Mouse (Mus musculus) gastrocnemius, adult 8-10 months (tissue): ENCODE results near the gene 1520401A03Rik. TPM values are rescaled to one million over a fixed set of nuclear protein-coding genes. Genes with fewer than 3 reads are reported as not detected.
A peak's percentile ranks its signal among the peaks of the same experiment; 100 is the strongest.
"Not testable (repeated sequence)": the region's sequence is repeated elsewhere in the genome, so short reads cannot be mapped to it uniquely, and the experiment has no call there.

Experiments used
- DNase-seq, 2 experiments: peaks; one replicate each; pipeline ENCODE4 v3.0.0; 2022; ENCODE audit warnings: low spot score in 2 of 2
- total RNA-seq, 4 experiments: library from RNA; stranded (reverse); gene quantifications; 2 replicates each; pipeline ENCODE4 v1.2.4; 2022

Gene 1520401A03Rik
- not detected for total RNA-seq

DNA sequence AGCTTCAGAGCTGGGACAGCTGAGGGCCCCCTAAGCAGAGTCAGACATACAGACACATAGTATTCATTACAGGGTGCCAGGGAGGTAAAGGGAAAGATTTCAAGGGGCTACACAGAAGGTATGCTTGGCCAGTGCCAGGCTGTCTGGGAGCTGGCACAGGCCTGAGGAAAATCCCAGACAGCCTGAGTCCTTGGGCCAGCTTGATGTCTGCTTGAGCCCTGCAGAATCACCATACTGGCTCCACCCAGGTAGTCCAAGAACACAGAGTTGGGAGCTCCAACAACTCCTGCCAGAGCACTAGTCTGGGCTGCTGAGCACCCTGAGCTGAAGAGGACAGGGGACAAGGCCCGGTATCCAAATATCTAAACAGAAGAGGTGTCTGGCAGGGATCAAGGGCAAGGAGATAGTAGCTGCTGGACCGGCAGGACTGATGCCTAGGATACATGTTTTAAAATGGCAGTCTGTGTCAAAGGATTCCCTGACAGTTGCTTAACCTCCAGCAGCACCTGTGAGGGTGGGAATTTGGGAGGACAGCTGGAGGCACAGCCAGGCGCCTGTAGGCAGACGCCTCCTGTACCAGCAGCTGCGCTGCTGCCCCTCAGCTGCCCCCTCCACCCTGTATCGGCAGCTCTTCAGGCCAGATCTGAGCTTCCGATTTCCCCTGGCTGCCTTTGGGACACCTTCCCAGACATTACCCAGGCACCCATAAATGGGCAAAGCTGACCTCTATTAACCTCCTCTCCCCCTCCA lies at the start of gene 1520401A03Rik:
TSS of gene 1520401A03Rik (minus strand) at position 408 of the 750 bp plus-strand sequence.
- no peak for DNase-seq

DNA sequence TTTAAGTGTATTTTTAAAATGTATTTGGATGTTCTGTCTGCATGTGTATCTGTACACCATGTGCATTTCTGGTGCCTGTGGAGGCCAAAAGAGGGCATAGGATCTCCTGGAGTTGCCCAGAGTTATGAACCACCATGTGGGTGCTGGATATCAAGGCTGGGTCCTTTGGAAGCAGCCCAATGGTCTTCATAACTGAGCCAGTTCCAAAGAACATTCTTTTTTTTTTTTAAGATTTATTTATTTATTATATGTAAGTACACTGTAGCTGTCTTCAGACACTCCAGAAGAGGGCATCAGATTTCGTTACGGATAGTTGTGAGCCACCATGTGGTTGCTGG lies 49.6 kb upstream of the 1520401A03Rik start:
- not testable (repeated sequence) for DNase-seq

DNA sequence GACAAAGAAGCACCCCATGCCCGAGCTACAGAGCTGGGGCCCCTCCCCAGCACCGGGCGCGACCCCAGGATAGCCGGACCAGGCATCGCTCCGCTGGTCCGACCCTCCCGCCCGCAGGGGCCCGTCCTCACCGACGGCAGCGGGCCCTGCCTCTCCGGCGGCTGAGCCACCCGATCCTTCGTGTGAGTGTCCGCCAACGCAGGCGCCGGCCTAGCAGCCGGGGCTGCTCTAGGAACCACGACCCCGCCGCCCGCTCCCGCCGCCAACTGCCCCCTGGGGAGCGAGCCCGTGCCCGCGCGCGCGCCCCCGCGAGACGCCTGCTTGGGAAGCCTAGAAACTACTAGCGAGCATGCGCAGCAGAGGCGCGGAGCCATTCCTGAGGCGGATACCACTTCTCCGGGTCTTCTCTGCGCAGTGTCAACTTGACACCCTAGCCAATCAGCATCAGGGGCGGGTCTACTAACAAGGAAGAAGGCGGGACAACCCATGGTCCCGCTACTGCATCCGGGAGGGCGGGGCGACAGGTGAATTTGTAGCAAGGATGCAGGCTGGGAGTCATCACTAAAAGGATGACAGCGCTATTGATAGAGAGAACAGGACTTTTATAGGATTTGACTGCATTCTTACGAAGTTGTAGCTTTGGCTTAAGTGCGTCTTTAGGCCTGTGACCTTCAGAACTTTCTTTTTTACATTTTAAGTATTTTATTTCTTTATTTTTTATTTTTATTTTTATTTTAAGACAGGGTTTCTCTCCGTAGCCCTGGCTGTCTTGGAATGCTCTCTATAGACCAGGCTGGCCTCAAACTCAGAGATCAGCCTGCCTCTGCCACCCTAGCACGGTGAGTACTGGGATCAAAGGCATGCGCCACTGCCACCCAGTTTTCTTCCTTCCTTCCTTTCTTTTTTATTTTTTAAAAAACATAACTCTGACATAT lies 49.0 kb upstream of the 1520401A03Rik start, which contains the start of gene Flywch1:
TSS of gene Flywch1 (minus strand) at position 319 of the 935 bp plus-strand sequence.
- DNase-seq: peak; percentile 95 to 98

DNA sequence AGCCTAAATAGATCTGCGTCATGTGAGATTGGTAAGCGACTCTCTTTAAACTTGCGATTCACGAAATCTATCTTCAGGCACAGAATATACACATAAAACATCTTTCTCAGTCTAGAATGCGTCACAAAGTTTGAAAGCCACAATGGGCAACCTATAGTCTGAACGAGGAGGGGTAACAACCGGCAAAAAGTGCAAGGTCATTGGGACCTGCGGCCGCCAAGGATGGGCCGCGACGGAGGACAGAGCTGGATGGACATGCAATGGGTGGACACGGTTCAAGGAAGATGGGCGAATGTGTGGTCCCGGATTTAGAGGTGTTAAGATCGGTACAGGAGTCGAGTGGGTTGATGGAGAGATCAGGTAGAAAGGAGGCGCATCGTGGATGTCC lies 48.3 kb upstream of the 1520401A03Rik start:
- no peak for DNase-seq

DNA sequence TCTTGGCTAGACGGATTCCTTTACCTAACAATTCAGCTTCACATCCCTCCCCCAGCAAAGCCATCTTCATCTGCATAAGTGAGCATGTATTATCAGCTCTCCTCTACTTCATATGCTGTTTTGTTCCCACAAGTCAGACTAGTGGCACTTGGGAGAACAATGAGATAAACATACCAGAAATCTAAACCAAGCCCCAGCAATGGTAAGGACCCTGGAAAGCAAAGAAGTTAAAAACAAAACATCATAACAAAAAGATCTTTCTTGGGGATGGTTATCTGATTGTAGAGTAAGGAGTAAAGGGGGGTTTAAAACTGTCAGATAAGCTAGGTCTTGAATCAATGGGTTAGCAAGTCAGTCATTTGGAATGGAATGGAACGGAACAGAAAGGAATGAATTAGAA lies 47.9 kb upstream of the 1520401A03Rik start:
- no peak for DNase-seq

DNA sequence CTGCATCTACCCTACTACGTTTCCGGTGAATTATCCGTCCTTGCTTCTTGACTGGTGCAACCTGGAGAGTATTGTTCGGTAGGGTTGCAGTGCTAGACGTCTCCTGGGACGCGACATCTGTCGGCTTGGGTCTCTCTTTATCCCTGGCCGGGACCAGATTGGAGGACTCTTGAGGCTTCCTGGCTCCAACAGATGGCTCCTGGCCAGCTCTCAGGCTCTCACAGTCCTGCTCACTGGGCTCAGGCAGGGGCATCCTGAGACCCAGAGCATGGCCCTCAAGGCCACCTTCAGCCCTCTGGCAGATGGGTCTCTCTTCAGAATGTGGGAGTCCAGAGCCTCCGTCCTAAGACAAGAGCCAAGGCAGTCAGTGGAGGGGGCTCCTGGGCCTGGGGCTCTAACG lies 40.4 kb upstream of the 1520401A03Rik start:
- DNase-seq: no peak

DNA sequence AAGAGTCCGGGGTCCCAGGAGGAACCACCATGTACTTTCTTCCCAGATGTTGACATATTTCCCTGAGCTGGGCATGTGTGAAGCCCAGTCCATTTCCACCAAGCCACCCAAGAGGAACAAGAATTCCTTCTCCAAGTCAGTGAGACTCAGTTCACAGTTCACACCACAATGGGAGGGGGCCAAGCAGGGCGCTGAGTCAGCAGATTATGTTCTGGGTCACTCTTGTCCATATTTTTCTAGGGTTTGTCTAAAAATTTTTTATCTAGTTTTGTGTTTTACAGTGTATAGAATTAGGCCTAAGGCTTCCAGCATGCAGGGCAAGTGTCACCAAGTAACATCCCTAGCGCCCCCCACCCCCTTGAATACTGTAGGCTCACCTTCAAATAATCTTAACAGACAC lies 38.6 kb upstream of the 1520401A03Rik start:
- no peak for DNase-seq

DNA sequence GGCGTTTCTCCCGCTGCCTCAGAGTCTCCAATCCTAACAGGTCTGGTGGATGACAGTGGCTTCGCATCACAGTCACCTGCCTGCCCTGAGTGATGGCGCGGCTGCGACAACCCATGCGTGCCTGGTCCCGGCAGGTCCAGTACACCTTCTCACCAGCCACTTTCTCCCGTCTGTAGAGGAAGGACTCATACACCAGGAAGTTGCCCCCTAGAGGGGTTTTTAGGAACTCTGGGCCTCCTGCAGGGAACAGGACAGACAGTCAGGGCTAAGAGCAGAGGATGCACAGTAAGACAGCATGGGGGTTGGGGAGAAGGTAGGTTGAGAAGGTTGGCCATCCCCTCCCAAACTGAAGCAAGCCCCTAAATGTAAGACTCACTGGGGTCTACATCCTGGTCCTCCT lies 37.6 kb upstream of the 1520401A03Rik start:
- no peak for DNase-seq

DNA sequence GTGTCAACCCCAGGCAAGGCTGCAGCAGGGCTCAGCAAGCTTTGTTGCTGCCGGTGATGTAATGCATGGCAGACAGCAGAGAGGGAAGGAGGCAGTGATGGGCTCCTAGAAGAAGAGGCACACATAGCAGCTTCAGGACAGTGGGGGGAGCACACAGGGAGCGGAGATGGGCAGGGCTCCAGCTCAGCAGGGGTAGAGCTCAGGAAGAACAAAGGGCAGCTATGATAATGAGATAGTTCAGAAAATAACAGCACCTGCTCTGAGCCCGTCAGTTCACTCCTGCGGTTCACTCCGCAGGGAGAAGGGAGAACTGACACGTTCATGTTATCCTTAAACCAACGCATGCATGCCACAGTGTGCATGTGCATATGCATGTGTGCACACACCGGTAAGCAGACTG lies 36.2 kb upstream of the 1520401A03Rik start:
- DNase-seq: no peak

DNA sequence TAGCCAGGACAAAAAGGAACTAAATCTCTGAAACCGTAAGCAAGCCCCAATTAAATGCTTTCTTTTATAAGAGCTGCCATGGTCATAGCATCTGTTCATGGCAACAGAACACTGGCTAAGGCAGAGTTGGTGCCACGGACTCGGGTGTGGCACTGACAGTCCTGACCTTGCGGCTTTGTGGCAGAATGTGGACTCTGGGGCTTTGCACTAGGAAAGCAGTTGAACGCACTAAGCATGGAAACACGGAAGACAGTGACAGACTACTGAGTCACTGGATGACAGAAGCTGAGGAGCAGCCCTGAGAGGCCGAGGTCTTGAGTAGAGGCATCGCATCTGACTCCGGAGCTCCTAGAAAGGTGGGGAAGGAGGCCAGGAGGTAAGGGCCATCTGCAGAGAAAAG lies 35.0 kb upstream of the 1520401A03Rik start:
- no peak for DNase-seq

DNA sequence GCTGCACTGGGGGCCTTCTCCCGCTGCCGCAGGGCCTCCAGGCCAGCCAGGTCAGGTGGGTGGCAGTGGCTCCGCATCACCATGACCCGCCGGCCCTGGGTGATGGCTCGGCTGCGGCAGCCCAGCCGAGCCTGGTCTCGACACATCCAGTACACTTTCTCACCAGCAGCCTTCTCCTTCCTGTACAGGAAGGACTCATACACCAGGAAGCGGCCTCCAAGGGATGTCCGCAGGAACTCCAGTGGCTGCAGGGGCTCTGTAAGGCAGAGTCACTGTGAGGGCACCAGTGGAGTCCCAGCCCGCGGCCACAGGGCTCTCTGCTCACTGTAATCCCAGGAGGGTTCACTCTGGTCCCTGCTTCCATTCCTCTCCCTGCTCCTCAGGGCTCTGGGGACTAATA lies 33.1 kb upstream of the 1520401A03Rik start:
- no peak for DNase-seq

DNA sequence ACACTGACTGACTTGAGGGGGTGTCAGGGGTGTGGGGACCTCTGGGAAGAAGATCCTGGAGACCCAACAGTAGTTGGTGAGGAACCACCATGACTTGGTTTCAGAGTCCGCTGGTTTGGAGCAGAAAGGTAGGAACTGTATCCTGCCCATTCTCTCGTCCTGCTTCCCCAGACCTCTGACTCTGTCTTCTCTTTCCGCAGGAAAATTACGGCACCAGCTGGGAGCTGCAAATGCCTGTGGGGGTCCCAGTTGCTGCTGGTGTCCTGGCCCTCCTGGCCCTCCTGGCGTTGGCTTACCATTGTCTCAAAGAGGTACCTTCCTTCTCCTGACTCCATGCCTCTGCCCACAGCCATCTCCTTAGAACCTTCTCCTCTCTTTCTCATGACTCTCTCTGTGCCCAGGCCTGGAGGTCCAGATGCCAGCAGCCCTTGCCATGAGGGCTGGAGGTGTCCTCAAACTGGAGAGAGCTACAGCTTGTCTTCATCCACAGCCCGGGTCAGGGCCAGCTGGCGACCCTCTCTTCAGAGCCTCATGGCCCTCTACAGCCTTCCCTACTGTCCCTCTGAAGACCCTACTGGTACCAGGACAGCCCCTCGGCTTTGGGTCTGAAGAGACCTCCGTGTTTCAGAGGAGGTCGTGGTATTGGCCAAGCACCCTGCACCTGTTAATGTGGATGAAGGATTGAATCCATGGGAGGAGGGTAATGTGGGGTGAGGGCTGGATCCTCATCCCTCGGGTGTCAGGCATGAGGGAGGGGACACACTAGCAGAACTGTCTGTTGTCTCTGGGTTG lies 27.0 kb upstream of the 1520401A03Rik start:
- no peak for DNase-seq

DNA sequence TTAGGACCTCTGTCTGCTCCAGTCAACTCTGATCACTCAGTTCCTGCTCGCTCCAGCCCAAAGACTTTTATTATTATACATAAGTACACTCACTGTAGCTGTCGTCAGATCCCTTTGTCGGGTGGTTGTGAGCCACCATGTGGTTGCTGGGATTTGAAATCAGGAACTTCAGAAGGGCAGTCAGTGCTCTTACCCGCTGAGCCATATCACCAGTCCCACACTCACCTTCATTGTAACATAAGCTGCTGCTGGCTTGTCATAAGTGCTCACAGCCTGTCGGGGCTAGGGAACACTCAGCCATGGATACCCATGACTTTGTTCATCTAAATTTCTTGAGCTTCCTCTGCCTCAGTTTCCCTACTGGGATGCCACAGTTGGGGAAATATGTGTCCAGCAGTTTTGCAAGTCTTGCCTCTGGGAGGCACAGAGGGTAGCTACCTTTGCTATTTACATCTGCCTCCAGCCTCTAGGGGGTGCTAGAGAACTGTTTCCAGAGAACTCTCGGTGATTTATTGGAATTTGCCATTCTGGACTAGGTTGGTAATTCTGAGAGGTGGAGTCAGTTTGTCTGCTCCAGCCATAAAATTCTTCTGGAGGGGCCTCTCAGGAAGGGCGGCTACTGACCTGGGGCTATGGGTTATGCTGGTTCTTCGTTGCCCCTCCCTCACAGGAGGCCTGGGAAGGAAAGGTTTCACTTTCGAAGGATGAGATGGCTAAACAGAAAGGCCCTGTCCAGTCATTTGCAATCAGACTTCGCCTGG lies 26.2 kb upstream of the 1520401A03Rik start:
- DNase-seq: peak in 1 of 2 experiments; percentile 64

DNA sequence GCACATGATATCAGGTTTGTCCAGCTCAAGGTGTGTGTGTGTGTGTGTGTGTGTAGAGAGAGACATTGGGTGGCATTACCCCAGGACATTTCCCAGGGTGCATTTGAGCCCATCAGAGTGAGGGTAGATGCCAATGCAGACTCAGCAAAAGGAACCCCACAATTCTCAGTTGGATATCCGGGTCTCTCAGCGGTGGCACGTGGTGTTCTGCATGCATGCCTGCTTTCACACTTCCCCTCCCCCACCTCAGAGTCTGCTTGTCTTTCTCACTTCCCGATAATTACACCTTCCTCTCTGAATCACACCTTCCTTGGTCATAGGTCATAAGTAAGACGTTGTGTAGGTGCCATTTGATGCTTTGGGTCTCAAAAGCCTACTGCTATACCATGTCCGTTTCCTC lies 25.4 kb upstream of the 1520401A03Rik start:
- DNase-seq: no peak

DNA sequence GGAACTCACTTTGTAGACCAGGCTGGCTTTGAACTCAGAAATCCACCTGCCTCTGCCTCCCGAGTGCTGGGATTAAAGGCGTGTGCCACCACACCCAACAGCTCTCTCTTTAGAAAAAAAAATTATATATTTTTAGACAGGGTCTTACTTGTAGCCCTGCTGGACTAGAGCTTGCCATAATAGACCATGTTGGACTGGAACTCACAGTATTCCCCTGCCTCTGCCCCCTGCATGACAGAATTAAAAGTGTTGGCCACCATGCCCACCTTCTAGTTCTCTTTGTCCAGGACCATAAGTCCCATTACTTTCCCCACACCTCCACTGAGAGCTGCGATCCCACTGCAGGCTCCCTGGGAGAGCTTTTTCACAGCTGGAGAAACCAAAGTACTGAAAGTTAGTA lies 24.9 kb upstream of the 1520401A03Rik start:
- no peak for DNase-seq

DNA sequence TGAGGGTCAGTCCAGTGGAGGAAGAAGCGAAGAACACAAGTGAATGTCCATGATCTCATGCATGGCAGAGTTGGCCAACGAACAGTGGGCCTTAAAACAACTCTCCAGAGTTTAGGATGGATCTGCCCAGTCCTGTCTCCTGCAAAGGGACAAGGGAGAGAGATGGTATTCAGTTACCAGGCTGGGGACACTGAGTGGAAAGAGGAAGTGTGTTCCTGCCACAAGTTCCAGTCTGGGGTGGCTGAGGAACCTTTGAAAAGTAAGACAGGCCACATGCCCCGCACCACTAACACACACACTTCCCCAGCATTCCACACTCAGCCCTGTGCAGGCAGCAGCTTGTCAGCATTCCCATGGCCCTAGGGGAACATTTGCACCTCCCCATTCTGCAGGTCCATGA lies 24.2 kb upstream of the 1520401A03Rik start:
- no peak for DNase-seq

DNA sequence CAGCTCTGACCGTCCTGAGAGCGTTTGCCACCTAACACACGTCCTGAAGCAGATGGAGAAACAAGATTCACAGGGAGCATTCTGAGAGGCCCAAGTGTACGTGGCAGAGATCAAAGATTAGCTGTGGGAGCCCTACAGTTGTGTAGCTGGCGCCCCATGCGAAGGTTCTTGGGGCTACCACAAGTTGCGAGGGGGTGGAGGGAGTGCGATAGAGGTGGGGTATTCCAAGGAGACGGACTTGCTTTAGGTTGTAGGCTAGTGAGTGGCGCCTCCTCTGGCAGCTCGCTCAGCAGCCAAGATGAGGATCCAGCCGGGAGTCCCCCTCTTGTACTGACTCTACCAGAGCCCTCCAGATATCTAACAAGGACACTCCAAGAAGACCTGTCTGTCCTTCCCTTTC lies 23.7 kb upstream of the 1520401A03Rik start:
- no peak for DNase-seq

DNA sequence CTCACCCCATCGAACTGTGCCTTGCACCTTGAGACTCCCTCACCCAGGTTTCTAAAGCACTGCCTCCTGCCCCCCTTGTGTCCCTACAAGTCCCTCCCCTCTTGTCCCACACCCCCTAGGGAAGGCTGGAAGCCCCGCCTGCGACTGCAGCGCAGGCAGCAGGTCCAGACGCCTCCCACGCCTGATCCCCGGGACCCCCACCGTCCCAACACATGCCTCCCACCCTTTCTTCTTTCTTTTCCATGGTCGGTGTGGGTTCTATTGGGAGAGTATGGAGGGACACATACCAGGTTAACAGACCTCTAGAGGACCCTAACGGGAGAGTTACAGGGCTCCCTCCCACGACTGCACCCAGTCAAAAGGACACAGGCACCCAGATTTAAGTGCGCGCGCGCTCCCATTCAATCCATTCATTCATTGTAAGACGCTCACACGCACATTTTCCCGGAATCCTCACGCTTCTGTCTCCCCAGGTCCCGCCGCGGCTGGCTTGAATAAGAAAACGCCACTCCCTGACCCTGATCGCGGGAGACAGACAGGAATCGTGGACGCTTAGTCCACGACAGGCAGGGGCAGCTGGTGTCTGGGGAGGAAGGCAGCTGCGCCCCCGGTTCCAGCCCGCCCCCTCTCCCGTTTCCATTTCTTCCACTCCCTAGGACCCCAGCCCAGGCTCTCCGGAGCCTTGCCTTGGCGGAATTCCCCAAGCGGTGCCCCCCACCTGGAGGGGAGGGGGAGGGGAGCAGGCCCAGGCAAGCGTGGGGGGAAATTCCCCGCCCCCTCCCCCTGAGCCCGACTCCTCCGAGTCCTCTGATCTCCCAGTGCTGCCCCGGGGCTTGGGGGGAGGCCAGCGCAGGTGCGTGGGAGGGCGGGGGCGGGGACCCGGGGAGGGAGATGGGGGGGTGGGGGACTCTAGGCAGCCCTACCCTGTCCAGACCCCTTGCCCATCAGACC lies 23.0 kb upstream of the 1520401A03Rik start, which contains the start of gene Kremen2:
TSS of gene Kremen2 (minus strand) at position 533 of the 951 bp plus-strand sequence.
- no peak for DNase-seq

DNA sequence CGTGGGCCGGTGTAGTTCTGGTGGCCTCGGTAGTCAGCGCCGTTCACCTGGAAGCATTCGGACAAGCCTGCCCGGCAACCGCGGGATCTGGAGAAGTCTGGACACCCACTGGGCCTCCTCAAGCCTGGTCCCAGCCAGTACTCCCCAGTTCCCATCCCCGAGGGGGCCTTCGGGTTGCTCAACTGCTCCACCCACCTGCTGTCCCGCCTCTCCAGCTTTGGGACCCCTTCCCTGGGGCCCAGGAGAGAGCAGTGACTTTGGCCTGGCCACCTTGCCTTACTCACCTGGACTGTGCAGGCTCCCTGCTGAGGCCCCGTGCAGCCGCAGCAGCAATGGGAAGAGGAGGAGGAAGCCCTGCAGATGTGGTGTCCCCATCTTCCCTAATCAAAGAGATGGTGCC lies 22.1 kb upstream of the 1520401A03Rik start:
- no peak for DNase-seq

DNA sequence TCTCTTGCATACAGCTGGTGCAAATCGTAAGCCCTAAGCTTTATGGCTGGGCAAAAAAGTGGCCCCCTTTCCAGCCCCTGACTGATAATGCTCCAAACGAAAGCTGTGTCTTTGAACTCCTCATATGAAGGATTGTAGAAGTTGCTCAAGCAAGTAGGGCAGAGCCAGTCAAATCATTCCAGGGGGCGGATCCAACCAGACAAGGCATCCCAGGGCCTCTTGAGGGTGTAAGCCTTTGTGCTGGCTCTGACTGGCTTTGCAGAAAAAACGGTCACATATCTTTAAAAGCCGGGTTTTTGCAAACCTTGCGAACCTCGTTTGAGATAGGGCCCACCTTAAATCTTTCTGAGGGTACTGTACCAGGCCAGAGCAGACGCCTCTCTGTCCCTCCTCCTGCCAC lies 21.5 kb upstream of the 1520401A03Rik start:
- no peak for DNase-seq
